Mouse (Mus musculus) limb, embryonic 12.5 days (tissue): ENCODE results near the gene Chfr. TPM values are rescaled to one million over a fixed set of nuclear protein-coding genes. Genes with fewer than 3 reads are reported as not detected.
A peak's percentile ranks its signal among the peaks of the same experiment; 100 is the strongest.

Source experiments
- ATAC-seq: fragments of 200-750 bp; cut with Nextera tagmentation; 2 replicates; pipeline ENCODE4 v1.8.0; 2017; ENCODE audit warnings: low read depth, moderate TSS enrichment; ENCODE audit not compliant: insufficient number of reproducible peaks, insufficient read depth, low FRiP score, low TSS enrichment
- H3K27ac ChIP-seq: fragments of 300-500 bp; sonication (generic); 2 replicates; pipeline ENCODE4 v1.5.1; 2016; ENCODE audit warnings: mild to moderate bottlenecking, moderate library complexity
- H3K27me3 ChIP-seq: fragments of 300-500 bp; sonication (generic); 2 replicates; pipeline ENCODE4 v1.6.1; 2016; ENCODE audit warnings: mild to moderate bottlenecking, moderate library complexity
- H3K36me3 ChIP-seq: fragments of 300-500 bp; sonication (generic); 2 replicates; pipeline ENCODE4 v1.6.1; 2016; ENCODE audit warnings: mild to moderate bottlenecking, moderate library complexity
- H3K4me1 ChIP-seq: fragments of 300-500 bp; sonication (generic); replicated peaks from 2 replicates; pipeline ENCODE4 v1.6.1; 2016
- H3K4me2 ChIP-seq: fragments of 300-500 bp; sonication (generic); 2 replicates; pipeline ENCODE4 v1.6.1; 2016; ENCODE audit warnings: mild to moderate bottlenecking, moderate library complexity
- H3K4me3 ChIP-seq: fragments of 300-500 bp; sonication (generic); replicated peaks from 2 replicates; pipeline ENCODE4 v1.5.1; 2016; ENCODE audit warnings: mild to moderate bottlenecking
- H3K9ac ChIP-seq: fragments of 300-500 bp; sonication (generic); replicated peaks from 2 replicates; pipeline ENCODE4 v1.6.1; 2016; ENCODE audit warnings: mild to moderate bottlenecking, moderate library complexity
- H3K9me3 ChIP-seq: fragments of 300-500 bp; sonication (generic); 2 replicates; pipeline ENCODE4 v1.6.1; 2016; ENCODE audit warnings: mild to moderate bottlenecking, moderate library complexity
- WGBS: fragments of 180-500 bp; shearing (Covaris S2); methylation state at CpG from one replicate; pipeline ENCODE4 v1.1.7; 2016; 5-methylcytosine and 5-hydroxymethylcytosine counted together
- polyA plus RNA-seq: library from polyadenylated mRNA; unstranded; fragments of >200 nt; fragmentation: Nextera tagmentation; extraction: Ambion mirVana; gene quantifications from 2 replicates; pipeline ENCODE4 v1.2.1, GENCODE M21; 2016

The Chfr gene
- polyA plus RNA-seq, 1 experiment from 2014 or later = 32.4 TPM

- H3K4me3 ChIP-seq = no peak overlapping the region
- peaks cover 40% of the 10 kb centered on the region for H3K36me3 ChIP-seq
- peaks cover 3% of the 10 kb centered on the region; the same call in 1 of the 2 replicates for H3K9me3 ChIP-seq
- no peak overlapping the region for H3K9ac ChIP-seq
- 91% methylated on average over 13 of the region's 13 CpGs for WGBS
- no peak overlapping the region for H3K27ac ChIP-seq
- H3K4me1 ChIP-seq = peaks cover 45% of the 10 kb centered on the region
- H3K27me3 ChIP-seq = peaks cover 18% of the 10 kb centered on the region
- ATAC-seq = no peak
- H3K4me2 ChIP-seq = no peak overlapping the region
These were observed 33.2 kb upstream of the Chfr start for GRCm38 (mm10) chr5:110102429-110102828.

DNA sequence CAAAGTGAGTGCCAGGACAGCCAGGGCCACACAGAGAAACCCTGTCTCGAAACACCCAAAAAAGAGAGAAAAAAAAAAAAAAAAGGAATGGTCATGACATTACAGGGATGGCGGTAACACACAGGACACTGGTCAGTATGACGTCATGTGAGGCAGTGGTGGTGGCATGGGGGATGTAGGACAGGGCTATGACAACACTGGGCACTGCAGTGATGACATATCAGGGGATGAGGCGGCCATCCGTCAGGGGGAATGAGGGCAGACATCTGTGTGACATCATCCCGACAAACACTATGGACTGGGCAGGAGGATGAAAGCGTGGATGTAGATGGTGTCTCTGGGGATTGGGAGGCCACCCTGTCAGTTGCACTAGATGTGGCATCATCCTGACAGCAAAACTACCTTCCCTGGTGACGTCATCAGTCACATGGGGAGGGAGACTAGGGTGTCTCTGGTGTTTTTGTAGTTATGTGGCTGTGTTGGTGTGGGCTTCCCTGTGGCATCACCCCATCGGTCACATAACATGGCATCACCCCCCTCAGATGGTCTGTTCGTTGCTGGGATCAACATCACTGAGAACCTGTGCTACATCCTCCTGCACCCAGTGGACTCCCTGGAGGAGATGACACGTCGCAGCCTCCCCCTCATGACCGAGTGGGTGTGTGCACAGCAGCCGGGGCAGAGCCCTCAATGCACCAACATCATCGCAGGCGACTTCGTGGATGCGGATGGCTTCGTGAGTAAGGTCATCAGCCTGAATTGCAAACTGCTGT, 32.6 kb upstream of the Chfr start:
- Histone ChIP-seq H3K4me3 (no peak overlapping the region), H3K9me3 (peaks cover 3% of the 10 kb centered on the region; the same call in 1 of the 2 replicates), H3K36me3 (peaks cover 40% of the 10 kb centered on the region), H3K27me3 (peaks cover 18% of the 10 kb centered on the region), H3K4me1 (peaks cover 45% of the 10 kb centered on the region), H3K4me2 (no peak overlapping the region), H3K27ac (no peak overlapping the region), H3K9ac (no peak overlapping the region)
- ATAC-seq = no peak
- 95% methylated on average over 19 of the region's 19 CpGs for WGBS

- H3K4me3 ChIP-seq = no peak overlapping the region
- peaks cover 40% of the 10 kb centered on the region for H3K36me3 ChIP-seq
- peaks cover 43% of the 10 kb centered on the region for H3K4me1 ChIP-seq
- peaks cover 18% of the 10 kb centered on the region for H3K27me3 ChIP-seq
- ATAC-seq = no peak
- 96% methylated on average over 27 of the region's 27 CpGs for WGBS
- no peak overlapping the region for H3K9ac ChIP-seq
- no peak overlapping the region for H3K4me2 ChIP-seq
- no peak overlapping the region for H3K27ac ChIP-seq
- H3K9me3 ChIP-seq = peaks cover 3% of the 10 kb centered on the region; the same call in 1 of the 2 replicates
These were observed 31.6 kb upstream of the Chfr start for GRCm38 (mm10) chr5:110103901-110104615.

DNA sequence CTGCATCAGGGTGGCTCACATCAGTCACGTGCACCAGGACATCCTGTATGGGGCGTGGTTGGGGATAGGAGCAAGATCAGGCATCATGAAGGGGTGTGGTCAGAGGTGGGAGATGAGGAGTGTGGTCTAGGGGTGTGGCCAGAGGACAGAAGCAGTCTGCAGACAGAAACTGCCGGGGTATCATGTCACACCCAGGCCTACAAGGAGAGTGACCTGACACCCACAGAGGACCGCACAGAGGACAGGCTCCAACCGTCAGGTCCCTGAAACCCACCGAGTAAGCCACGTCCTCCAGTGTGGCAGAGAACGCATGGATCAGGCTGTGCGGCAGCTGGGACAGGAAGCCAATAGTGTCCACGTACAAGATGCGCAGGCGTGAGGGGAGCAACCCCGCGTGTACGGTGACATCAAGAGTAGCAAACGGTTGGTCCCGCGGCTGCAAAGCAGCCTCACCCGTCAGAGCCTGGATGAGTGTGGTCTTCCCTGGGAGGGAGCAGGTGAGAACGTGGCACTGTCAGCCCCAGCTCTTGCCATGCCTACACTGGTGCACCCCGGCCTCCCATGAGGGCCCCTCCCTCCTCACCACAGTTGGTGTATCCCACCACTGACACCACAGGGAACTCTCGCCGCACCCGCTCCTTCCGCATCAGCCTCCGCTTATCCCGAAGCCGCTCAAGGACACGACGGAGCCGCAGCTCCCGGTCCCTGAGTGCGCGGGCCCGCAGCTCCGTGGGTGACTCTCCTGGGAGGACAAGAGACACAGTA, 30.8 kb upstream of the Chfr start:
- Histone ChIP-seq H3K9ac (no peak overlapping the region), H3K4me3 (no peak overlapping the region), H3K9me3 (peaks cover 3% of the 10 kb centered on the region; the same call in 1 of the 2 replicates), H3K27ac (no peak overlapping the region), H3K27me3 (peaks cover 18% of the 10 kb centered on the region), H3K4me2 (no peak overlapping the region), H3K4me1 (peaks cover 36% of the 10 kb centered on the region), H3K36me3 (peaks cover 40% of the 10 kb centered on the region)
- WGBS = 95% methylated on average over 36 of the region's 36 CpGs
- ATAC-seq = no peak

DNA sequence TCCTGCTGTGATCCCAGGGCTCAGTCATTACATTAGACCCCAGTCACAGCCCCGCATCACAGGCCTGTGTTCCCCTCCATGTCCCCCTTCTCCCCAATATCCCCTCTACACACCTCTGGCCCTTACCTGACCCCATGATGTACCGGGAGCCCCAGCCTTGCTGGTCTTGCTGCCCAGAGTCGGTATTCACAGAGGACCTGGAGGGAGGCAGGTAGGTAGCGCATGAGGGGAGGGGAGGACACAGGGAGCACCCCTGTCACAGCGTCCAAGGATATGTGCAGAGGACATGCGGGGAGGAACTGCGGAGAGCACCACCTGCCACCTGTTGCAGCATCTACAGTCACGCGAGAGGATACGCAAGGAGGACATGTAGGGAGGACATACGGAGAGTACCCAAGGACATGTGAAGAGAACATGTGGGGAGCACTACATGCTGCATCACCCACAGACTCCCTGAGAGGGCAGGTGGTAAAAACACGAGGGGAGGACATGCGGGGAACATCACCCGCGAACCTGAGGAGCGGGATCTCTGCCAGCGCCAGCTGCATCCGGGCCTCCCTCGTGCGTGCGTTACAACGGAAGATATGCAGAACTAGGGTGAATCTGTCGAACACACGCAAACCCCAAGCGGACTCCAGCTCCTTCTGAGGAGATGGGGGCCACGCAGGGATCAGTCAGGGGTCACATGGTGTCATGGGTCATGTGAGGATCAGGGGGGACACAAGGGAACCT, 29.3 kb upstream of the Chfr start:
- peaks cover 3% of the 10 kb centered on the region; the same call in 1 of the 2 replicates for H3K9me3 ChIP-seq
- peak overlapping the region; percentile 83; the same call in 1 of the 2 replicates for H3K9ac ChIP-seq
- no peak for ATAC-seq
- peak overlapping the region; percentile 79 for H3K4me3 ChIP-seq
- peaks cover 3% of the 10 kb centered on the region for H3K27me3 ChIP-seq
- no peak overlapping the region for H3K27ac ChIP-seq
- H3K36me3 ChIP-seq = peaks cover 40% of the 10 kb centered on the region
- peaks cover 26% of the 10 kb centered on the region for H3K4me1 ChIP-seq
- WGBS = 95% methylated on average over 26 of the region's 26 CpGs
- peak overlapping the region; percentile 93 for H3K4me2 ChIP-seq

DNA sequence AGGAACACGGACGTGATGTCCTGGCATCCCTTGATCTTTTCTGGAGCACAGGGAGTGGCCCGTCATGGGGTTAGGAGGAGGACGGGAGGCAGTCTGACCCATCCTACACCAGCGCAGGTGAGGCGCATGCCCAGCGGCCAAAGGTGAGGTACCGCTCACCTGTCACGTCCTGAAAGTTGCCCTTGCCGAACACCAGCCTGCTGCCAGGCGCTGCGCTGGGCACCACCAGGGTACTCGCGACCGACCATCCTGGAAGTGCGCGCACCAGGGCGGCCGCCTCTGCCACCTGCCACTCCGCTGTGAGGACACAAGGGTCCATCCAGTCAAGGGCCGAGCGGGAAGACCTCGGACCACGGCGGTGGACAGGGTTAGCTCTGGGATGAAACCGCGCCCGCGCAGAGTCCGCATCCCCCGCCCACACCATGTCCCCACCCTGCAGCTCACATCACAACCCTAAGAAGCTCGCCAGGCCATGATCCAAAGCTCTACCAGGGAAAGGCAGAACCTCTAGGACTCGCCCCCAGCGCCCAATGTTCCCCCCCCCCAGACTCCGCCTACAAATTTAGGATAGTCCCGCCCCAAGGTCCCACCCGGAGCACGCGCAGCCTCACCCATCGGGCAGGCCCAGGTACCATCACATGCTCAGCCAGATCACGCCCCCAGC, 28.6 kb upstream of the Chfr start:
- Histone ChIP-seq H3K4me2 (peak overlapping the region; percentile 93), H3K9me3 (peaks cover 3% of the 10 kb centered on the region; the same call in 1 of the 2 replicates), H3K4me3 (peak overlapping the region; percentile 79), H3K27me3 (no peaks in the 10 kb centered on the region; the same call in 1 of the 2 replicates), H3K9ac (peak overlapping the region; percentile 83), H3K27ac (peak overlapping the region; percentile 98), H3K36me3 (peaks cover 40% of the 10 kb centered on the region), H3K4me1 (peaks cover 19% of the 10 kb centered on the region)
- ATAC-seq = peak; percentile 33
- 13% methylated on average over 41 of the region's 41 CpGs for WGBS

GRCm38 (mm10) chr5:110107581-110108304, 27.9 kb upstream of the Chfr start, which contains the start of gene Gtpbp6:
Gene Gtpbp6, minus strand, starts transcription at chr5:110108197.
- peaks cover 3% of the 10 kb centered on the region; the same call in 1 of the 2 replicates for H3K9me3 ChIP-seq
- peaks cover 44% of the 10 kb centered on the region for H3K36me3 ChIP-seq
- peaks cover 17% of the 10 kb centered on the region for H3K4me1 ChIP-seq
- peak; percentile 89 for ATAC-seq
- under 1% methylated on average over 71 of the region's 71 CpGs for WGBS
- peak within 1 kb of the TSS; percentile 93 for H3K4me2 ChIP-seq
- H3K4me3 ChIP-seq = peak within 1 kb of the TSS; percentile 79
- H3K9ac ChIP-seq = peak within 1 kb of the TSS; percentile 83
- no peaks in the 10 kb centered on the region; the same call in 1 of the 2 replicates for H3K27me3 ChIP-seq
- peak within 1 kb of the TSS; percentile 98 for H3K27ac ChIP-seq

- H3K27me3 ChIP-seq = no peaks in the 10 kb centered on the region
- peaks cover 44% of the 10 kb centered on the region for H3K36me3 ChIP-seq
- H3K4me2 ChIP-seq = peak overlapping the region; percentile 93
- no peak for ATAC-seq
- 0% methylated on average over 7 of the region's 7 CpGs for WGBS
- peaks cover 3% of the 10 kb centered on the region; the same call in 1 of the 2 replicates for H3K9me3 ChIP-seq
- H3K27ac ChIP-seq = peak overlapping the region; percentile 98
- H3K4me3 ChIP-seq = peak overlapping the region; percentile 79
- H3K4me1 ChIP-seq = peaks cover 17% of the 10 kb centered on the region
- no peak overlapping the region for H3K9ac ChIP-seq
These were observed 27.4 kb upstream of the Chfr start for GRCm38 (mm10) chr5:110108305-110108628.

DNA sequence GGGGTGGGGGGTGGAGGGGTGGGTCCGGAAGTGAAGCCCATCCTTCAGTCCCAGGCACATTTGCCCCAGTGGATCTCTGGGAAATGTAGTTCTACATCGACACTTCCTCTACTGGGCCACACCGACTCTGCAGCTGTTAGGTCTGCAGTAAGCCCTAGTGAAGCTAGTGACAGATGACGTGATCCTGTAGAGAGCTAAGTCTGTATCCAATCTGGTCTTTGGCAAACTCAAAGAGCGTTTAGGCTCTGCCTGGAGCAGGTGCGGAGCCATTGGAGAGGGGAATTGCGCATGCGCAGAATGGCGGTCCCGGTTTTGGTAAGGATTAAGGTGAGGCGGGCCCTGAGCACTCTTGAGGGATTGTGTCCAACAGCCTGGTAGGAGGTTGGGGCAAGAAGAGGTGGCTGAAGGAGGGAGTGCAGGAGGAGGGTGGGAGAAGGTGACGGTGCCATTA, 25.6 kb upstream of the Chfr start, which contains the start of gene Zfp605:
Gene Zfp605 (plus strand): TSS at position 102 of the 451 bp plus-strand sequence.
- Histone ChIP-seq H3K9me3 (peaks cover under 1% of the 10 kb centered on the region; the same call in 1 of the 2 replicates), H3K9ac (peak within 1 kb of the TSS; percentile 55), H3K4me3 (peak within 1 kb of the TSS; percentile 50), H3K27me3 (no peaks in the 10 kb centered on the region), H3K4me1 (peaks cover 17% of the 10 kb centered on the region), H3K4me2 (peak within 1 kb of the TSS; percentile 63), H3K27ac (peak within 1 kb of the TSS; percentile 31; the same call in 1 of the 2 replicates), H3K36me3 (peaks cover 31% of the 10 kb centered on the region)
- ATAC-seq = peak; percentile 30
- 3% methylated on average over 12 of the region's 12 CpGs for WGBS
